Mouse (Mus musculus) neural tube, embryonic 11.5 days (tissue): Measurements from ENCODE around the gene Spg21. TPM values are rescaled to one million over a fixed set of nuclear protein-coding genes. Genes with fewer than 3 reads are reported as not detected.
A peak's percentile ranks its signal among the peaks of the same experiment; 100 is the strongest.

Experiments used
- ATAC-seq: fragments of 200-750 bp; cut with Nextera tagmentation; 2 replicates; pipeline ENCODE4 v1.8.0; 2017; ENCODE audit warnings: moderate number of reproducible peaks, mild to moderate bottlenecking, moderate TSS enrichment, moderate library complexity; ENCODE audit not compliant: insufficient read depth, low FRiP score, low TSS enrichment
- DNase-seq: peaks from one replicate; pipeline ENCODE4 v3.0.0-alpha.2; 2015; ENCODE audit warnings: low spot score
- H3K27ac ChIP-seq: fragments of 300-500 bp; sonication (generic); 2 replicates; pipeline ENCODE4 v1.5.1; 2014; ENCODE audit warnings: low read depth, mild to moderate bottlenecking, low read length
- H3K27me3 ChIP-seq: fragments of 300-500 bp; sonication (generic); 2 replicates; pipeline ENCODE4 v1.6.1; 2014; ENCODE audit warnings: mild to moderate bottlenecking, low read length, mixed read lengths; ENCODE audit not compliant: control insufficient read depth, insufficient read depth
- H3K36me3 ChIP-seq: fragments of 300-500 bp; sonication (generic); 2 replicates; pipeline ENCODE4 v1.6.1; 2014; ENCODE audit warnings: mild to moderate bottlenecking, low read length, moderate library complexity, mixed read lengths; ENCODE audit not compliant: control insufficient read depth, insufficient read depth
- H3K4me1 ChIP-seq: fragments of 300-500 bp; sonication (generic); 2 replicates; pipeline ENCODE4 v1.6.1; 2014; ENCODE audit warnings: low read length, mixed read lengths; ENCODE audit not compliant: control insufficient read depth, insufficient read depth
- H3K4me2 ChIP-seq: fragments of 300-500 bp; sonication (generic); 2 replicates; pipeline ENCODE4 v1.6.1; 2014; ENCODE audit warnings: low read depth, mild to moderate bottlenecking, moderate library complexity
- H3K4me3 ChIP-seq: fragments of 300-500 bp; sonication (generic); 2 replicates; pipeline ENCODE4 v1.5.1; 2014; ENCODE audit warnings: low read depth, low read length
- H3K9ac ChIP-seq: fragments of 300-500 bp; sonication (generic); 2 replicates; pipeline ENCODE4 v1.6.1; 2014; ENCODE audit warnings: mild to moderate bottlenecking, low read length
- H3K9me3 ChIP-seq: fragments of 300-500 bp; sonication (generic); 2 replicates; pipeline ENCODE4 v1.6.1; 2016; ENCODE audit warnings: low read length; ENCODE audit not compliant: control insufficient read depth
- WGBS: fragments of 180-500 bp; shearing (Covaris S2); extraction: QIAGEN DNeasy Blood & Tissue Kit; methylation state at CpG from one replicate; pipeline ENCODE4 v1.1.7; 2014; 5-methylcytosine and 5-hydroxymethylcytosine counted together
- polyA plus RNA-seq: library from polyadenylated mRNA; unstranded; fragments of >200 nt; fragmentation: Nextera tagmentation; extraction: Ambion mirVana; gene quantifications from 2 replicates; pipeline ENCODE4 v1.2.1, GENCODE M21; 2014

Spg21 gene
- polyA plus RNA-seq, 1 experiment from 2014 or later: 131 TPM

DNA sequence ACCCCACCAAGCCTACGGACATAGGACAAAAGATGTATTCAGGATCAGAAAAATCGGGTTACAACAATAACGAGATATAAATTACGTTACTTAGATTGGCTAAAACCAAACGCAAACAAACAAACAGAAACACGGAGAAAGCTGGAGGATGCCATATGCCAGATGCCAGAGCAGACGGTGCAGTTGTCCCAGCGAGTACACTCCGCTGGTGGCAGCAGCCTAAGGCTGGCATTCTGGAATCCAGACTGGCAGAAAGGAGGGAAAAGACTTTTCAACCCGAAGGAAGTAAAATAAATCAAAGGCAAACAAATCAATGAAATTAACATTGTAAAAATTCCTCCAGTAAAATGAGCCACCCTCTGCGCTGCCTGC is 59.7 kb downstream of the Spg21 start:
- 18% methylated on average over 11 of the region's 11 CpGs for WGBS
- H3K27me3 ChIP-seq: no peaks in the 10 kb centered on the region
- ATAC-seq (no peak), DNase-seq (no peak)
- peak overlapping the region; percentile 43 for H3K4me2 ChIP-seq
- no peaks in the 10 kb centered on the region for H3K9me3 ChIP-seq
- H3K9ac ChIP-seq: no peak overlapping the region
- no peak overlapping the region for H3K4me3 ChIP-seq
- no peak overlapping the region for H3K27ac ChIP-seq
- no peaks in the 10 kb centered on the region for H3K36me3 ChIP-seq
- peaks cover 3% of the 10 kb centered on the region; the same call in 1 of the 2 replicates for H3K4me1 ChIP-seq

DNA sequence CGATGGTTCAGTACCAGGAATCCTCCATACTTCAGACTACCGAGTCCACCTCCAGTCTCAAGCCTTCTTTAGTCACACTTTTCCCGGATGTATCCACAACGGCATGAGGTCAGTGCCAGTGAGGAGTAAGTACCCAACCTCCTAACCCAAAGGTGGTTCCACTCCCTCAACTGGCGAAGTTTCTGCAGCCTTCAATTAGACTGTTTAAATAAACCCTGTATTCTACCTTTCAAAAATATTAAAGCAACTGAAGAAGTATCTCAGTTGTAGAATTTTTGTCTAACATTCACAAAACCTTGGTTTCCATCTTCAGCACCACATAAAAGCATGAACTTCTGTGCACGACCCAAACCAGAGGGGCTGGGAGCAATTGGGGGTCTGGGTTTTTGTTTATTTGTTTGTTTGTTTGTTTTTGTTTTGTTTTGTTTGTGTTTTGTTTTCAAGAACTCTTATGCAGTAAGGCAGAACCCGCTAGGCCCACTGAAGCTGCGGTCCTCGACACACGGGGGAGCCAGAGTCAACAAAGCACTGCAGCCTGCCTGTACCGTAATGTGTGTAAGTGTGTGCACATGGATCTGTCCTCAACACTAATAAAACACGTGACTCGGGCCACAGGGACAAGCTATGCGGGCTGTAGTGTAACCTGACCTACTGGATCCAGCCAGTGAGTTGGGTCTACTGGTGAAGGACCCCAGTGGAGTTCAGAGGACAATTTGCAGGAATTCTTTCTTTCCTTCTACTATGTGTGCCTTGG is 63.0 kb downstream of the Spg21 start:
- peaks cover 3% of the 10 kb centered on the region; the same call in 1 of the 2 replicates for H3K4me1 ChIP-seq
- 24% methylated on average over 14 of the region's 14 CpGs for WGBS
- H3K27ac ChIP-seq: no peak overlapping the region
- no peak overlapping the region for H3K4me3 ChIP-seq
- no peaks in the 10 kb centered on the region for H3K36me3 ChIP-seq
- H3K27me3 ChIP-seq: no peaks in the 10 kb centered on the region
- H3K9me3 ChIP-seq: no peaks in the 10 kb centered on the region
- no peak overlapping the region for H3K9ac ChIP-seq
- ATAC-seq: no peak
- DNase-seq: peak; percentile 83
- no peak overlapping the region for H3K4me2 ChIP-seq

DNA sequence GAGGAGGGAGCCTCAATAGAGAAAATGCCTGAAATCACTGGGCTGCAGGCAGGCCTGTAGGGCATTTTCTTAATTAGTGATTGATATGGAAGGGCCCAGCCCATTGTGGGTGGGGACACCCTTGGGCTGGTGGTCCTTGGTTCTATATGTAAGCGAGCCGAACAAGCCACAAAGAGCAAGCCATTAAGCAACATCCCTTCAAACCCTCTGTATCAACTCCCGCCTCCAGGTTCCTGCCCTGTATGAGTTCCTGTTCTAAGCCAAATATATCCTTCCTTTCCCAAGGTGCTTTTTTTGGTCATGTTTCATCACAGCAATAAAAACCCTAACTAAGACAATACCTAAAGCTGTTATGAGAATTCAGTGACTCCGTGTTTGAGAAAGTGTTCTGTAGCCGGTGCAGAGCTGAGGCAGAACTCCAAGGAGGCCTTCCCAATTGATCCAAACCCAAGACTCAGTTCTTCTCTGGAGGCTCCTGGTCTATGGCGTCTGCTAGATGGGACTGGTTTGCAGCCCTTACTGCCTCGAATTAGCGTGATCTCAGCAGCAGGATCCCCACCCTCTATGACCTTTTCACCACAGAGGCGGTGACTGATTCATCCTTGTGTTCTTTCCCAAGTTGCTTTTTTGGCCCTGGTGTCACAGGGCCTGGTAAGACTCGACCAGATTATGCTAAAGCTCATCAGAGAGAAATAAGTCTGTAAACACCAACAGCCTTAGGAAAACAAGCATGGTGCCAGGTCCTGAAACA is 64.9 kb downstream of the Spg21 start:
- H3K27me3 ChIP-seq: no peaks in the 10 kb centered on the region
- no peaks in the 10 kb centered on the region for H3K36me3 ChIP-seq
- no peak for DNase-seq
- no peaks in the 10 kb centered on the region for H3K4me1 ChIP-seq
- H3K4me3 ChIP-seq: no peak overlapping the region
- H3K4me2 ChIP-seq: no peak overlapping the region
- no peak for ATAC-seq
- H3K27ac ChIP-seq: no peak overlapping the region
- 83% methylated on average over 10 of the region's 10 CpGs for WGBS
- H3K9ac ChIP-seq: no peak overlapping the region
- H3K9me3 ChIP-seq: no peaks in the 10 kb centered on the region

DNA sequence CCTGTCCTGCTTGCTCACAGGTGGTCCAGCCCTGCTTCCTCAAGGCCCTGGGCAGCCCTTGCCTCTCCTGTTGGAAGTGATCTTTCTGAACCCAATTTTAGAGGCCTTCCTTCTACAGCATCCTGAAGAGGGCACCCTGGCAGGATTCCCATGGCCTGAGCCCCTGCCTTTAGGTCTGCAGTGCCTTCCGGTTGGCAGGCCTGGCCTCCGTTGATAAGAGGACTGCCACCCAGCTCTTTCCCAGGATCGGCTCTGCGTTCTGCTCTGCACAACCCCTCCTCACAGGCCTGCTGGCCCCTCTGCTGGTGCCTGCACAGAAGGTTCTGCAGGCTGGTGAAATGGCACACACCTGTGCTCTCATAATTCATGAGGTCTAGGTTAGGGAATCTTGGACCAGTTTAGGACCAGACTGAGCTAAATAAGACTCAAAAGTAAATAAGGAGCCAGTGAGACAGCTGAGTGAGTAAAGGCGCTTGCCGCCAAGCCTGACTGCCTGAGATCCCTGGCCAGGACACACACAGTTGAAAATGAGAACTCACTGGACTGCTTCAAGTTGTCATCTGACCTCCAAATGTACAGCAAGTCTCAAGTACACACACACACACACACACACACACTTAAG is 67.8 kb downstream of the Spg21 start:
- 83% methylated on average over 6 of the region's 6 CpGs for WGBS

DNA sequence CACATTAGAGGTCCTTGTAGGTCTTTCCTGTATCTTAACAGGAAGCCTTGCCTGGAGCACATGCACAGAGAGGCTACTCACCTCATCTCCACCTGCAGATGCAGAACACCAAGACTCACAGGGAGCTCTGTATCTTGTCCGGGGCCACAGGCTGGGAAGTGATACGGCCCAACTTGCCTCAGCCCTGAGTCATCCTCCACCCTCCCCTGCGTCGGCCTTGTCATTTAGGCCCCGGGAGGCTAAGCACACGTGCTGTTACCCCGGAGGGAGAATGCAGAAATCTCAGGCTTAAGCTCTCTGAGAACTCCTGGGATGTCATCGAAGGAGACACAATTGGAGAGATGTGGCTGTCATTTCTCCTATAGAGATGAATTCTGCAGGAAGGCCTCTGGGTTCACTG is 68.9 kb downstream of the Spg21 start:
- no peak overlapping the region for H3K4me3 ChIP-seq
- H3K9ac ChIP-seq: no peak overlapping the region
- H3K4me1 ChIP-seq: no peaks in the 10 kb centered on the region
- no peak overlapping the region for H3K27ac ChIP-seq
- H3K9me3 ChIP-seq: no peaks in the 10 kb centered on the region
- no peaks in the 10 kb centered on the region for H3K36me3 ChIP-seq
- ATAC-seq (no peak), DNase-seq (no peak)
- 68% methylated on average over 8 of the region's 8 CpGs for WGBS
- H3K27me3 ChIP-seq: no peaks in the 10 kb centered on the region
- no peak overlapping the region for H3K4me2 ChIP-seq

More for the DNA sequence above, 67.8 kb downstream of the Spg21 start:
- no peak for ATAC-seq
- DNase-seq: no peak
- no peak overlapping the region for H3K27ac ChIP-seq
- no peaks in the 10 kb centered on the region for H3K4me1 ChIP-seq
- H3K4me2 ChIP-seq: no peak overlapping the region
- no peaks in the 10 kb centered on the region for H3K36me3 ChIP-seq
- no peaks in the 10 kb centered on the region for H3K9me3 ChIP-seq
- H3K9ac ChIP-seq: no peak overlapping the region
- H3K4me3 ChIP-seq: no peak overlapping the region
- no peaks in the 10 kb centered on the region for H3K27me3 ChIP-seq

DNA sequence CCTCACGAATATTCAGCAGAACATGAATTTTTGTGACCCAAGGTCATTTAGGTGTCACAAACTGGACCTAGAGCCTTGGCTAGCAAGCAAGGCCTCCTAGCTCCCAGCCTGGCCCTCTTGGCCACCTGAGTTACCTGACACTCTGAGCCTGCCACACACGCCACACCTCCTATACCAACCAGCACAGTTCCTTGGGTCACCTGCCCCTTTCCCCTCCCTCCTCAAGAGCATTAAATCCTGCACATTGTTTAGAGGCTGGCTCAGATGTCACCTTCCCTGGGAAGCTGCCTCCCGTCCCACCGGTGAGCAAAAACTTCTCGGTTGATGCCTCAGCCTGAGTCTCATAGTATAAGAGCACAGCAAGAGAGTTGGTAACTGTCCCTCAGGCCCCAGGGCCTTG is 70.5 kb downstream of the Spg21 start:
- H3K4me3 ChIP-seq: no peak overlapping the region
- H3K36me3 ChIP-seq: no peaks in the 10 kb centered on the region
- no peaks in the 10 kb centered on the region for H3K27me3 ChIP-seq
- 88% methylated on average over 5 of the region's 5 CpGs for WGBS
- DNase-seq: no peak
- no peaks in the 10 kb centered on the region for H3K9me3 ChIP-seq
- ATAC-seq: no peak
- no peak overlapping the region for H3K9ac ChIP-seq
- H3K4me1 ChIP-seq: no peaks in the 10 kb centered on the region
- H3K27ac ChIP-seq: no peak overlapping the region
- no peak overlapping the region for H3K4me2 ChIP-seq

DNA sequence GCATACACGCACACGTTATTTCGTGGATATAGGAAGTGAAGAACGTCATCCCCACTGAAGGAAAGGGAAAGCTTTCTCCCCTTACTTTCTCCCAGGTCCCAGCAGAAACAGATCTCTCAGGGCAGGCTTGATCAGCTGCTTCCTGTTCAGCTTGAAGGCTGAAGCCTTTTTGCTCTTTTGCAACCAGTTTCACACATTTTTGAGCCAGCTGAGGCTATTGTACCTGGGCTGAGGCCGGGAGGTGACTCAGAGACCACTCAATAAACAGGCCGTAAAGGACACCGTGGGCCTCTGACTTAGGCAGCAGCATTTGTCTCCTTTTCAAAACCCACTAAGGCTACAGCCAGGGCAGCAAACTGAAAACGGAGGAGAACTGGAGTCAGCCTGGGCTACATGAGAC is 72.2 kb downstream of the Spg21 start:
- 69% methylated on average over 8 of the region's 8 CpGs for WGBS
- no peaks in the 10 kb centered on the region for H3K9me3 ChIP-seq

DNA sequence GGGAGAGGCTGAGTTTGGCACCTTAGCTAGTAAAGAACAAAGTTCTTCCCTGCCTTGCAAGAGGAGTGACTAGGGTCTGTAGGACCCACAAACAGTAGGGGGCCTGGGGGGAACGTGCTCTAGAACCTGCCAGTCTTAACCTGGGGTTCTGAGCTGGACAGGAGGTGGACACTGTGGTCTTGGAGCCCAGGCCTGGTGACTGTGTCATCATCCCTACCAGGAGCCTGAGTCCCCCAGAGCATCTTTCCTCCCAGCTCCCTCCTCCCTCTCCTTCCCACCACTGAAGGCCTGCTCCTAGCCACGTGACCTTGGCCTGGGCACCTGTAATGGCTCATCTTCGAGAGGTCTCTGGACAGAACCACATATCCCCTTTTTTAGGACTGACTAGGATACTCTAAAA is 73.4 kb downstream of the Spg21 start:
- no peaks in the 10 kb centered on the region for H3K27me3 ChIP-seq
- 90% methylated on average over 3 of the region's 3 CpGs for WGBS

More for the DNA sequence above, 72.2 kb downstream of the Spg21 start:
- ATAC-seq (no peak), DNase-seq (no peak)
- Histone ChIP-seq H3K27ac (no peak overlapping the region), H3K9ac (no peak overlapping the region), H3K27me3 (no peaks in the 10 kb centered on the region), H3K4me3 (no peak overlapping the region), H3K4me2 (no peak overlapping the region), H3K4me1 (no peaks in the 10 kb centered on the region), H3K36me3 (no peaks in the 10 kb centered on the region)

More for the DNA sequence above, 73.4 kb downstream of the Spg21 start:
- Histone ChIP-seq H3K4me1 (no peaks in the 10 kb centered on the region), H3K36me3 (no peaks in the 10 kb centered on the region), H3K4me3 (no peak overlapping the region), H3K4me2 (no peak overlapping the region), H3K9ac (no peak overlapping the region), H3K9me3 (no peaks in the 10 kb centered on the region), H3K27ac (no peak overlapping the region)
- DNase-seq (no peak), ATAC-seq (no peak)
